Mouse (Mus musculus): ENCODE measurements around the gene Dhrs7. TPM values are rescaled to one million over a fixed set of nuclear protein-coding genes. Genes with fewer than 3 reads are reported as not detected.
"Not testable (repeated sequence)": the region's sequence is repeated elsewhere in the genome, so short reads cannot be mapped to it uniquely, and the experiment has no call there.

The Dhrs7 gene
- polyA plus RNA-seq (2015; fragmentation: Nextera tagmentation; extraction: Ambion mirVana), result 56.5 and 63.7 TPM in 2 replicates

DNA sequence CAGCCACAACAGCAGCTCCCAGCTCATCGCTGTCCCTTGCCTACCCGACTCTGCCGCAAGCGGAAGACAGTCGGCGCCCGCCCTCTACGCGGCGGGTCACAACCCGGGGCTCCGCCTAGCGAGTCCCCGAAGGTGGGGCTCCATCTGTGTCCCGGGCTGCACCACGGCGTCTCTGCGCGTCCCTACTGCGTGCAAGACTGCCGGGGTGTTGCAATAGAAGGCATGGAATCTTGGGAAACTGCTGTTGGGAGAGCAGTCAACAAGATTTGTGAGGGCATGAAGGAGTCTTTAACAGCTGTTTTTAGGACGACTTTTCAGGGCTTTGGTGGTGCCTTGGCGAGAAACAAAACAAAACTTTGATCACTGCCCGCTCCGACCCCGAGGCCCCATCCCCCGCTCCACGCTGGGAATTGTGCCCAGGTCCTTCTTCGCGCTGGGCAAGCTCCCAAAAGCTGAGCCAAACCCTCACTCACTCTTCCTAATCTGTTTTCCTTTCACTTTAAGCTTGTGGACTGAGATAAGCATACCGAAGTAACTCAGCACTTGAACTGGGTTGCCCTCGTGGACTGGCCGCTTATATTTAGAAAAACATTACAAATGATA, at the start of gene Dhrs7:
Dhrs7 (minus strand) TSS at position 175 of the 603 bp plus-strand sequence.
- Histone ChIP-seq H3K27me3 (replicated peaks) (no peaks in the 10 kb centered on the region), H3K9ac (peak within 1 kb of the TSS; percentile 46), H3K4me1 (peaks cover 8% of the 10 kb centered on the region; the same call in 1 of the 2 replicates), H3K4me2 (peak within 1 kb of the TSS; percentile 93), H3K27ac (peak within 1 kb of the TSS; percentile 86), H3K9me3 (no peaks in the 10 kb centered on the region), H3K4me3 (replicated peaks) (peak within 1 kb of the TSS; percentile 68), H3K36me3 (no peaks in the 10 kb centered on the region)
- peak; percentile 95 for ATAC-seq (ENCODE audit: insufficient read depth, low FRiP score, low read depth)
- WGBS, result under 1% methylated on average over 33 of the region's 33 CpGs

GRCm38 (mm10) chr12:72709981-72710380, 45.3 kb upstream of the Dhrs7 start:
- H3K4me1 ChIP-seq, result no peaks in the 10 kb centered on the region
- H3K27me3 ChIP-seq (replicated peaks), result no peaks in the 10 kb centered on the region
- H3K27ac ChIP-seq, result no peak overlapping the region
- no peaks in the 10 kb centered on the region for H3K9me3 ChIP-seq
- H3K36me3 ChIP-seq, result no peaks in the 10 kb centered on the region
- H3K9ac ChIP-seq, result no peak overlapping the region
- 96% methylated on average over 3 of the region's 3 CpGs for WGBS
- H3K4me3 ChIP-seq (replicated peaks), result no peak overlapping the region
- no peak for ATAC-seq (ENCODE audit: insufficient read depth, low FRiP score, low read depth)
- no peak overlapping the region for H3K4me2 ChIP-seq

DNA sequence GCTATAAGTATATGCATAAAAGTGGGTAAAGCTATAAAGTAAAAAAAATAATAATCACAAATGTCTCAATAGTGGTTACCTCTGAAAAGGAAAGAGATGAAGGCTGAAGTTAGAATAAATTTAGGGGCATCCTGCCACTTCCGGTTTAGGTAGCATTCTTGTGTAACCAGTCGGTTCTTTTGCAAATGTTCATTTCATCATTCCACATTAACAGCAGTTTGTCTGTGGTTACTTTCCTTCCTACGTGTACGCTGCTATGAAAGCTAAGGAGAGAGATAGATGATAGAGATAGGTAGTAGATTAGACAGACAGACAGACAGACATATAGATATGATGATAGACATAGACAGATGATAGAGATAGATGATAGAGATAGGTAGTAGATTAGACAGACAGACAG, 39.4 kb upstream of the Dhrs7 start:
- no peaks in the 10 kb centered on the region for H3K36me3 ChIP-seq
- H3K9me3 ChIP-seq, result no peaks in the 10 kb centered on the region
- H3K4me2 ChIP-seq, result no peak overlapping the region
- H3K4me1 ChIP-seq, result no peaks in the 10 kb centered on the region
- no peaks in the 10 kb centered on the region for H3K27me3 ChIP-seq (replicated peaks)
- no peak for ATAC-seq (ENCODE audit: insufficient read depth, low FRiP score, low read depth)
- no peak overlapping the region for H3K27ac ChIP-seq
- H3K9ac ChIP-seq, result no peak overlapping the region
- H3K4me3 ChIP-seq (replicated peaks), result no peak overlapping the region
- WGBS, result 78% methylated on average over 4 of the region's 4 CpGs

DNA sequence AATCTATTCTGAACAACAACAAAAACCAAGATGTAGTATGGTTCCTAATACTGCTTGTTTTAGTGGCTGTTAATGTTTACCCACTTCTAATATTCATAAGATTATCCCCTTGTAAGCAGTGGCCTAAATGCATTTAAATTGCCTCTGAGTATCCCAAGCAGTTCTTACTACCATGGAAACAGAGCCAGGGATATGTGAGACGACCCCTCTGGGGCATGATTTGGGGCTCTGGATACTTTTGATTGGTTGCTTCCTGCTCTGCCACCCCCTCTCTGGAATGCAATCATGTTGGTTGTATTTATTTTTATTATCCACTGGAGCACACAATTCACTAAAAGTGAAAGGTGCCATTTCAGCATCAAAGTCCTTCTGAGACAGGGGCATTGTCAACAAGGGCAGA, 35.3 kb upstream of the Dhrs7 start:
- WGBS, result 29% methylated on average over 1 of the region's 1 CpGs
- no peak overlapping the region for H3K27ac ChIP-seq
- no peaks in the 10 kb centered on the region for H3K9me3 ChIP-seq
- H3K4me3 ChIP-seq (replicated peaks), result no peak overlapping the region
- no peak overlapping the region for H3K9ac ChIP-seq
- H3K4me1 ChIP-seq, result no peaks in the 10 kb centered on the region
- no peak for ATAC-seq (ENCODE audit: insufficient read depth, low FRiP score, low read depth)
- no peaks in the 10 kb centered on the region for H3K36me3 ChIP-seq
- no peaks in the 10 kb centered on the region for H3K27me3 ChIP-seq (replicated peaks)
- H3K4me2 ChIP-seq, result no peak overlapping the region

GRCm38 (mm10) chr12:72694901-72695463, 30.3 kb upstream of the Dhrs7 start:
- Histone ChIP-seq H3K36me3 (no peaks in the 10 kb centered on the region), H3K4me1 (no peaks in the 10 kb centered on the region), H3K9me3 (no peaks in the 10 kb centered on the region), H3K9ac (no peak overlapping the region), H3K4me3 (replicated peaks) (no peak overlapping the region), H3K27ac (no peak overlapping the region), H3K4me2 (peak overlapping the region; percentile 33; the same call in 1 of the 2 replicates), H3K27me3 (replicated peaks) (no peaks in the 10 kb centered on the region)
- ATAC-seq (ENCODE audit: insufficient read depth, low FRiP score, low read depth), result no peak
- WGBS, result 28% methylated on average over 9 of the region's 9 CpGs

DNA sequence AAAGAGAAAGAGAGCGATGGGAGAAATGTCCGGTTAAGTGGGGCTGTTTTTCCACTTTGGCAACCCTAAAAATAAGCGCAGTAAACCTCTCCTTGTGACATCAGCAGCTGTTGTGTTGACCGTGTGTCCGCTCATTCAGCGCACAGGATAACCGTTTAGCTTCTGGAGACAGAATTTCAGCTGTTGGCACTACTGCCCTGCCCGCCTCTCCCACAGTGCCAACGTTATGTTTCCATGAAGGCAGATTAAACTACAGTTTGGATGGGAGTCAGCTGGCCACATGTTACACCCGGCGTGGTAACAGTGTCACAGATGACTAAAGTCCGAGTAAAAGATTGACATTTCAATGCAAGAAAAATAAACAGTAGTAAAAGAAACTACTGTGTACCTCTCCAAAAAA, 29.7 kb upstream of the Dhrs7 start:
- Histone ChIP-seq H3K27ac (no peak overlapping the region), H3K4me3 (replicated peaks) (no peak overlapping the region), H3K9me3 (no peaks in the 10 kb centered on the region), H3K9ac (no peak overlapping the region), H3K4me2 (no peak overlapping the region), H3K27me3 (replicated peaks) (no peaks in the 10 kb centered on the region), H3K4me1 (no peaks in the 10 kb centered on the region), H3K36me3 (no peaks in the 10 kb centered on the region)
- no peak for ATAC-seq (ENCODE audit: insufficient read depth, low FRiP score, low read depth)
- 50% methylated on average over 12 of the region's 12 CpGs for WGBS

DNA sequence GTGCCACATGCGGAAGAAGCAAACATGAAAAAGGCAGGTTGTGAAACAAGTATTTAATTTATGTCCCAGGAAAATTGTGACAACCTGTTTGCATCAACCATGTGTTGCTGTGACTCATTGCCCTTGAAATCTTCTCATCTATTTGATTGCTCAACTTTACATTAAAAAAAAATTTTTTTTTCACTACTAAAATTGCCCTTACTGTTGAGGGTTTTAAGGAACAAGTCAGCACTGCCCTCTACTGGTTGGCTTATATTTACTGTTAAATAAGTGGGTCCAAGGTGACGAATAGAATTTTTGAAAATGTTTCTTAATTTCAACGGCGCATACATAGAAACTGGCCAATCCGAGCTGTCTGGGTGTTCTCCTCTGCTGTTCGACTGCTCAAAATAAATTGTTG, 29.2 kb upstream of the Dhrs7 start:
- no peak overlapping the region for H3K4me3 ChIP-seq (replicated peaks)
- no peak overlapping the region for H3K27ac ChIP-seq
- H3K4me2 ChIP-seq, result 0 out of 2 replicates have a peak overlapping the region, but pooled peaks have one; percentile 8
- H3K9ac ChIP-seq, result no peak overlapping the region
- WGBS, result 42% methylated on average over 6 of the region's 6 CpGs
- no peaks in the 10 kb centered on the region for H3K9me3 ChIP-seq
- H3K36me3 ChIP-seq, result no peaks in the 10 kb centered on the region
- no peaks in the 10 kb centered on the region for H3K27me3 ChIP-seq (replicated peaks)
- no peak for ATAC-seq (ENCODE audit: insufficient read depth, low FRiP score, low read depth)
- no peaks in the 10 kb centered on the region for H3K4me1 ChIP-seq

DNA sequence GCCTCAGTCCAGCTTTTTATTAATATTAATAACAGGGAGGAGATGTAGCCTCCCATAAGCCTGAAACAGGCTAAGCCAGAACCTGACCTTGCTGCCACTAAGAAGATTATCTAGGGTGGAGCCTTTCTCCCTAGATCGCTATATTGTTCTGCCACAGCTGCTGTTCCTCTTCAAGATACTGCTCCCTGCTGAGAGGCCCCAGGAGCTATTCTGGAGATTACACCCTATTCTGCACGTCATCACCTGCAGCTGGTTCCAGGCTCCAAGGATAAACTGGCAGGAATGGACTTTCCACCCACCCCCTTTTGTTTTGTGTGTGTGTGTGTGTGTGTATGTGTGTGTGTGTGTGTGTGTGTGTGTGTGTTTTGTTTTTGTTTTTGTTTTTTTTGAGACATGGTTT, 23.6 kb upstream of the Dhrs7 start:
- H3K9ac ChIP-seq; H3K4me2 ChIP-seq; H3K9me3 ChIP-seq; H3K4me1 ChIP-seq; H3K36me3 ChIP-seq; ATAC-seq (ENCODE audit: insufficient read depth, low FRiP score, low read depth); H3K27me3 ChIP-seq (replicated peaks); H3K4me3 ChIP-seq (replicated peaks); H3K27ac ChIP-seq: not testable (repeated sequence)
- 70% methylated on average over 2 of the region's 2 CpGs for WGBS

DNA sequence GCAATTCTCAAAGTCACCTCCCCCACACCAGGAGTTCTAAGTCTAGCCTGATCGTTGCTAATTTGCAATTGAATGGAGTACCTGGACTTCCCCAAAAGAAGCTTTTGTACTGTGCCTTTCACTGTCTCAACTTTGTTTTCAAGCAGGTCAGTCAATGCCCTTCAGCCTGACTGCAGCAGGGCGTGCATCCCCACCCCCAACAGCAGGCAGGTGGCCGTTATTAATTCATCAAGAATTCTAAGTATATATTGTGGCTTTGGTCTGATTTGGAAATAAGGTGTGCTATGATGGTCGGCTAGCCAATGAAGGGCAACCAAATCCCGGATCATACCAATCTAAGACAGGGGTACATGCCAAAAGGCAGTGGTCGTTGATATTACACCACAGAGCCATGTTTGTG, 23.0 kb upstream of the Dhrs7 start:
- H3K9ac ChIP-seq; H3K4me3 ChIP-seq (replicated peaks); H3K36me3 ChIP-seq; H3K9me3 ChIP-seq; H3K27me3 ChIP-seq (replicated peaks); H3K4me2 ChIP-seq; H3K27ac ChIP-seq; ATAC-seq (ENCODE audit: insufficient read depth, low FRiP score, low read depth); H3K4me1 ChIP-seq: not testable (repeated sequence)
- WGBS, result 60% methylated on average over 6 of the region's 6 CpGs

- 79% methylated on average over 4 of the region's 4 CpGs for WGBS
- not testable (repeated sequence) for H3K36me3 ChIP-seq; H3K9ac ChIP-seq; ATAC-seq (ENCODE audit: insufficient read depth, low FRiP score, low read depth); H3K27ac ChIP-seq; H3K4me2 ChIP-seq; H3K4me1 ChIP-seq; H3K27me3 ChIP-seq (replicated peaks); H3K9me3 ChIP-seq; H3K4me3 ChIP-seq (replicated peaks)
Observed at GRCm38 (mm10) chr12:72686566-72686965, 21.9 kb upstream of the Dhrs7 start.

- Histone ChIP-seq H3K4me1 (no peaks in the 10 kb centered on the region), H3K4me2 (no peak overlapping the region), H3K36me3 (no peaks in the 10 kb centered on the region), H3K27ac (no peak overlapping the region), H3K27me3 (replicated peaks) (no peaks in the 10 kb centered on the region), H3K4me3 (replicated peaks) (no peak overlapping the region), H3K9me3 (no peaks in the 10 kb centered on the region), H3K9ac (no peak overlapping the region)
- WGBS, result 97% methylated on average over 3 of the region's 3 CpGs
- no peak for ATAC-seq (ENCODE audit: insufficient read depth, low FRiP score, low read depth)
Observed at GRCm38 (mm10) chr12:72683612-72684011, 18.9 kb upstream of the Dhrs7 start.

- Histone ChIP-seq H3K4me1 (no peaks in the 10 kb centered on the region), H3K27me3 (replicated peaks) (no peaks in the 10 kb centered on the region), H3K9me3 (no peaks in the 10 kb centered on the region), H3K4me2 (no peak overlapping the region), H3K27ac (no peak overlapping the region), H3K9ac (no peak overlapping the region), H3K4me3 (replicated peaks) (no peak overlapping the region), H3K36me3 (no peaks in the 10 kb centered on the region)
- no peak for ATAC-seq (ENCODE audit: insufficient read depth, low FRiP score, low read depth)
- WGBS, result 58% methylated on average over 8 of the region's 8 CpGs
Observed at GRCm38 (mm10) chr12:72682511-72683282, 18.0 kb upstream of the Dhrs7 start.
